Mouse (Mus musculus): ENCODE data around the gene 2300009A05Rik. TPM values are rescaled to one million over a fixed set of nuclear protein-coding genes. Genes with fewer than 3 reads are reported as not detected.

2300009A05Rik gene
- total RNA-seq, 2 experiments from 2014 or later = 17.1 to 27.1 TPM

- no peak for DNase-seq (ENCODE audit: low spot score in 2 of 2)
Observed at GRCm38 (mm10) chr9:63349241-63349640, 49.8 kb downstream of the 2300009A05Rik start.

- DNase-seq (ENCODE audit: low spot score in 2 of 2) = no peak
Observed at GRCm38 (mm10) chr9:63348146-63348545, 50.9 kb downstream of the 2300009A05Rik start.

- no peak for DNase-seq (ENCODE audit: low spot score in 2 of 2)
Observed at GRCm38 (mm10) chr9:63346029-63346428, 53.0 kb downstream of the 2300009A05Rik start.

Other genes with a start within 250 kb of the 2300009A05Rik start
- gene Map2k5, start 21.3 kb downstream of the 2300009A05Rik start, total RNA-seq (2021) = 10 to 100 TPM; 21.8 to 27.1 TPM
- not detected for gene Iqch, start 203.2 kb upstream of the 2300009A05Rik start, total RNA-seq (2021)
- gene Aagab, start 203.4 kb upstream of the 2300009A05Rik start, total RNA-seq (2021) = 10 to 100 TPM; 10.8 to 13.4 TPM

All from gastrocnemius, postnatal 4 days (tissue).